In the genomic region with DNA sequence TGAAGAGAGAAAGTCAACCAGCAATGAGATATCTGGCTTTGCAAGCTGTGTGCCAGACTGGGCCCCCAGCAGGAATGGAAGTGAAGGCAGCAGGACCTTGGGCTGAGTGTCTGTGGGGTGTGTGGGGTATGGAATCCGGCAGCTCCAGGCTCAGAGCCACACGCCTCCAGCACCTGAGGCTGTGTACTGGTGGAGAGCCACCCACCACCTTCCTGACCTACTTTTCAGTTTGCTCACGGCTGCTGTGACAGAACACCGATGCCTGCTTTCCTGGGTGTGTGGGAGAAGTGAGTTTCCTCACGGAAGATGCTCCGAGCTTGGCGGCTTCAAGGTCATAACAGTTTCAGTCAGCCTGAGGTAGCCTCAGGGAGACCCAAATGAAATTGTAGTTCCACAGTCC, we compare ENCODE assay signal across 30 mouse cellular contexts. TPM values are rescaled to one million over a fixed set of nuclear protein-coding genes. Genes with fewer than 3 reads are reported as not detected.
A peak's percentile ranks its signal among the peaks of the same experiment; 100 is the strongest.
DNase-seq lines count a peak whose midpoint lies in the region; ATAC-seq and TF ChIP-seq lines count a peak whose summit lies in the region.
"Had no signal": no experiment of that assay in that cellular context is flagged by ENCODE, and none has a peak within 500 bp of the region (broad histone marks: within the 10 kb centered on the region; RNA-seq: fewer than 3 reads in every experiment).

No protein-coding gene starts in this region.

- H3K27me3 ChIP-seq in thymus, adult 2 months (ENCODE audit: control insufficient read depth, insufficient read depth, low read length) = no peaks in the 10 kb centered on the region
- H3K27me3 ChIP-seq: CH12.LX; embryonic facial prominence, embryonic 15.5 days; heart, embryonic 15.5 days; kidney, embryonic 15.5 days; limb, embryonic 13.5 days; midbrain, embryonic 12.5 days; neural tube, embryonic 15.5 days; Patski had no signal

- no peak for TF ChIP-seq CTCF in thymus, adult 2 months (IDR thresholded peaks at IDR 0.05; ENCODE audit: borderline replicate concordance, control insufficient read depth, extremely low read depth, insufficient read depth, low read length, poor library complexity)

- H3K4me1 ChIP-seq in thymus, adult 2 months (replicated peaks; ENCODE audit: control insufficient read depth, insufficient read depth, low read length) = no peaks in the 10 kb centered on the region
- H3K4me1 ChIP-seq: embryonic facial prominence, embryonic 15.5 days; hindbrain, embryonic 13.5 days; kidney, embryonic 15.5 days; limb, embryonic 13.5 days; midbrain, embryonic 12.5 days; neural tube, embryonic 15.5 days had no signal

- no peak overlapping the region for H3K4me3 ChIP-seq in thymus, adult 2 months (ENCODE audit: control insufficient read depth, insufficient read depth, low read length)
- H3K4me3 ChIP-seq: embryonic facial prominence, embryonic 15.5 days; gastrocnemius, adult 2 months; heart, embryonic 15.5 days; hindbrain, embryonic 13.5 days; kidney, embryonic 15.5 days; limb, embryonic 13.5 days; liver, embryonic 12.5 days; midbrain, embryonic 12.5 days; neural tube, embryonic 15.5 days had no signal

- no peak for DNase-seq in frontal cortex, postnatal 10 days (ENCODE audit: low spot score in 2 of 2)
- peak; percentile 89 for DNase-seq in right cerebral cortex, adult 18-20 months
- DNase-seq in right cerebral cortex, postnatal 10 days (ENCODE audit: low spot score in 2 of 2) = no peak
- peak; percentile 58 to 75 for DNase-seq in frontal cortex, postnatal 36 days (ENCODE audit: low spot score in 2 of 2)
- DNase-seq in left cerebral cortex, postnatal 36 days (ENCODE audit: low spot score in 2 of 2) = peak; percentile 59 to 76
- DNase-seq in lung, adult 18-20 months = no peak
- no peak for DNase-seq in thymus, adult 2 months
- DNase-seq: adrenal gland, adult 8-10 months; B cell, adult 2 months; gastrocnemius, adult 2 months; heart, postnatal 36 days; kidney, adult 11 months; kidney, postnatal 36 days; lung, postnatal 14 days; spleen, adult 18-20 months; thymus, postnatal 14 days had no signal

- H3K36me3 ChIP-seq in thymus, adult 2 months (ENCODE audit: control insufficient read depth, insufficient read depth, low read length) = no peaks in the 10 kb centered on the region
- H3K36me3 ChIP-seq: embryonic facial prominence, embryonic 15.5 days; G1E; heart, embryonic 15.5 days; hindbrain, embryonic 13.5 days; kidney, embryonic 15.5 days; limb, embryonic 13.5 days; liver, embryonic 12.5 days; midbrain, embryonic 12.5 days; neural tube, embryonic 15.5 days had no signal

- intact Hi-C loops in left cerebral cortex, postnatal 36 days (cut with DNase I) = no loop called here

- no peak overlapping the region for H3K27ac ChIP-seq in thymus, adult 2 months (ENCODE audit: control insufficient read depth, insufficient read depth, low read length)
- H3K27ac ChIP-seq: embryonic facial prominence, embryonic 15.5 days; gastrocnemius, adult 2 months; heart, embryonic 15.5 days; hindbrain, embryonic 13.5 days; kidney, embryonic 15.5 days; limb, embryonic 13.5 days; liver, embryonic 12.5 days; midbrain, embryonic 12.5 days; neural tube, embryonic 15.5 days had no signal

- peak; percentile 93 for ATAC-seq in frontal cortex, adult (ENCODE audit: low TSS enrichment)
- ATAC-seq: forebrain, embryonic 16.5 days; liver, embryonic 12.5 days; Patski had no signal

- WGBS in thymus, adult 2 months = 95% methylated on average over 7 of the region's 7 CpGs

- TF ChIP-seq POLR2A in thymus, adult 2 months (IDR thresholded peaks at IDR 0.05; ENCODE audit: control insufficient read depth, extremely low read depth, insufficient read depth, low read length, poor library complexity) = no peak

RNA-seq across cellular contexts. Expression of gene Ngef, which starts 15.5 kb away (rescaled TPM):
- total RNA-seq in left cerebral cortex, postnatal 36 days (2021) = 100 to 1,000 TPM; 359 to 394 TPM
- polyA plus RNA-seq in thymus, adult 2 months (2012; rRNA removed) = 0.32 and 0.33 TPM in 2 replicates
- total RNA-seq: CH12.LX; megakaryocyte progenitor cell, adult 5-6 weeks had no signal
- polyA plus RNA-seq: G1E had no signal

RNA-seq across cellular contexts. Expression of gene Inpp5d, which starts 30.9 kb away (rescaled TPM):
- total RNA-seq in left cerebral cortex, postnatal 36 days (2021) = 10 to 100 TPM; 19.8 to 20.5 TPM
- 278 and 301 TPM in 2 replicates for polyA plus RNA-seq in thymus, adult 2 months (2012; rRNA removed)

Comparison
In these comparisons a context has a peak if more than half of its experiments do, and no peak if none do; other contexts are left out.
1. DNase-seq: peak in right cerebral cortex, adult 18-20 months (single experiment), frontal cortex, postnatal 36 days (2 of 2) and left cerebral cortex, postnatal 36 days (2 of 2); none in frontal cortex, postnatal 10 days (0 of 2), right cerebral cortex, postnatal 10 days (0 of 2), lung, adult 18-20 months (0 of 2) and thymus, adult 2 months (single experiment).